Mouse (Mus musculus): Measurements from ENCODE around the gene Shq1.

Gene Shq1

DNA sequence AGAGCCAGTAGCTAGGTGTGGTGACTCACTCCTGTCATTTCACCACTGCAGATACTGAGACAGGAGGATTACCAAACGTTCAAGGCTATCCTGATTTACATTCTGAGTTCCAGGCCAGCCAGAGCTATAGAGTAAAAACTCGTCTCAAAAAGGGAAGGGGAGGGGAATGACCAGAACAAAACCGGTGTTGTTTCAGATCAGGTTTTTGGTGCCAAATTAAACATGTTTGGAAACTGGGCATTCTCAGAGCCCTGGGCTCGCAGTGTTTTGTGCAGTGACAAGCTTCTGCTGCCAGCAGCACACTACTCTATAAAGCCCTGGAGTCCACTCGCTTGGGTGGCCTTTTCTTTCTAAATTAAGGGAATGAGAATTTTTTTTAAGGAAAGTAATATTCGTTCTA is 8.7 kb downstream of the Shq1 start:
- no peak for DNase-seq

GRCm38 (mm10) chr6:100660395-100660794 is 10.6 kb downstream of the Shq1 start:
- no peak for DNase-seq

DNA sequence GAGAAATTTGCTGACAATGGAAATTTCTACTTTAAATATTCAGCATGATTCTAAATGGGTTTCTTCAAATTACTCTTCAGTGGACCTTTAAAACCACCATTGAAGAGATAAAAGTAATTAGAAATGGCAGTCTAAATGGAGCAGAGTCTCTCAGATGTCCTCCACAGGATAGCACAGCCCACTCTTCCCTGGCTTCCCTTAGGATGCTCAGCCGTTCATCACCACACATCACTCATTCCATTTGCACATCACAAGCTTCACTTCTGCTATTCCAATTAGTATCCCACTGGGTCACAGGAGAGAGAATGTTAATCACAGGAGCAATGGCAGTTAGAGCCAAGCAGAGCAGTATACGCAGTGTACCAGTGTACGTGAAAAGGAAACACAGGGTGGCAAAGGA is 18.4 kb downstream of the Shq1 start:
- DNase-seq = no peak

GRCm38 (mm10) chr6:100647196-100647595 is 23.8 kb downstream of the Shq1 start:
- no peak for DNase-seq

- no peak for DNase-seq
These were observed 25.3 kb downstream of the Shq1 start for GRCm38 (mm10) chr6:100645469-100646201.

- no peak for DNase-seq
These were observed 26.3 kb downstream of the Shq1 start for GRCm38 (mm10) chr6:100644631-100645030.

- DNase-seq = no peak
These were observed 28.2 kb downstream of the Shq1 start for GRCm38 (mm10) chr6:100642786-100643185.

DNA sequence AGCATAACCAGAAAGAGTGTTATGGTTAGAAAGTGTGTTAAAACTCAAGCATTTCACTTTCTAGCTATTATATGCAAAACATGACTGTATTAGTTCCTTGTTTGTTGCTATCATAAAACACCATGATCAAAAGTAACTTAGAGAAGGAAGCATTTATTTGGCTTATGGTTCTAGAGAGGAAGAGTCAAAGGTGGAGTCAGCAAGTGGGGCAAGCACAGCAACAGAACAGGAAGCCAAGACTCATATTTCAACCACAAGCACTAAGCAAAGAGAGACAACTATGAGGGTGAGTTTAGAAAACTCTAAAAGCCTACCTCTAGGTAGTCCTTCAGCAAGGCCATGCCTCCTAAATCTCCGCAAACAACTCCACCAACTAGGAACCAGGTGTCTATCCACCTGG is 30.4 kb downstream of the Shq1 start:
- DNase-seq = no peak

- no peak for DNase-seq
These were observed 41.9 kb downstream of the Shq1 start for GRCm38 (mm10) chr6:100629086-100629485.

DNA sequence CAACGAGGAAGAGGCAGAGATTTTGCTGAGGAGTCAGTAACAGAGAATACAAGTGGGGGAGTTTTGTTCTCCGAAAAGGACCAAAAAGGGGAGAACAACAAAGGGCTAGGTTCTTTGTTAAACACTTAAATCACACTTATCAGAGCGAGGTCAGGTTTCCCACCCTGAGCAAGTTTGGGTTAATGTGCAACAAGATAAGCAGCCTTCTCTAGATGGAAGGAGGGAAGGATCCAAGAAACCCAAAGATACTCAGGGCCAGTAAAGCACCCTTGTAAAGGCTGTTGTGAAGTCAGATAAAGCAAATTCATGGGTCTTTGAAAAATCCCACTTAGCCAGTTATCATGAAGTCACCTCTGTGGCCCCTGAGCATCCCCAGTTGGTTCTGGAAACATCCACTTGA is 42.7 kb downstream of the Shq1 start:
- DNase-seq = no peak

DNA sequence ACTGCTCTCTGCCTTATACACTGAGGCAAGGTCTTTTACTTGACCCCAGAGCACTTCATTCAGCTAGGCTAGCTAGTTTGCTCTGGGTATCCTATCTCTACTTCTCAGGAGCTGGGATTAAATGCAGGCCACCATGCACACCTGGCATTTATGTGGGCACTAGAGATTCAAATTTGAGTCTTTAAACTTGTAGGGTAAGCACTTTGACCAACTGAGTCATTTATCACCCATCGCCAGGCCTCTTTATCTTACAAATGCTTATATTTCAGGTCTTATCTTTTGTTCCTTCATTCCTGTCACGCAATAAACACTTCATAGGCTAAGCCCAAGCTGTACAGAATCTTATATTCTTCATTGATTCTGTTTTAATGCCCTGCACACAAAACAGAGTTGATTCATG is 47.0 kb downstream of the Shq1 start:
- DNase-seq = no peak

GRCm38 (mm10) chr6:100622861-100623507 is 48.0 kb downstream of the Shq1 start:
- no peak for DNase-seq

GRCm38 (mm10) chr6:100620411-100620810 is 50.5 kb downstream of the Shq1 start:
- DNase-seq = no peak

- no peak for DNase-seq
These were observed 51.6 kb downstream of the Shq1 start for GRCm38 (mm10) chr6:100619309-100619708.

DNA sequence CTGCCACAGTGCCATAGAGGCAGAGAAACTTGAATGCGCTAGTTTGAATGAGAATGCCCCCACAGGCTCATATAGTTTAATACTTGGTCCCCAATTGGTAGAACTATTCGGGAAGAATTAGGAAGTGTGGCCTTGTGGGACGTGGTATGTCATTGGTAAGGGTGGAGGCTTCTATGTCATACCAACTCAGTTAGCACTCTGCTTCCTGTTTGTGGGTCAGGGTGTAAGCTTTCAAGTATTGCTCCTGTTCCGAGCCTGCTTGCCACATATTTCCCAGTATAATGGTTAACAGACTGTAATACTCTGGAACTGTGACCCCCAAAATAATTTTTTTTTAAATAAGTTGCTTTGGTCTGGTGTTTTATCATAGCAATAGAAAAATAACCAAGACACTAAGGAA is 54.8 kb downstream of the Shq1 start:
- DNase-seq = no peak

DNA sequence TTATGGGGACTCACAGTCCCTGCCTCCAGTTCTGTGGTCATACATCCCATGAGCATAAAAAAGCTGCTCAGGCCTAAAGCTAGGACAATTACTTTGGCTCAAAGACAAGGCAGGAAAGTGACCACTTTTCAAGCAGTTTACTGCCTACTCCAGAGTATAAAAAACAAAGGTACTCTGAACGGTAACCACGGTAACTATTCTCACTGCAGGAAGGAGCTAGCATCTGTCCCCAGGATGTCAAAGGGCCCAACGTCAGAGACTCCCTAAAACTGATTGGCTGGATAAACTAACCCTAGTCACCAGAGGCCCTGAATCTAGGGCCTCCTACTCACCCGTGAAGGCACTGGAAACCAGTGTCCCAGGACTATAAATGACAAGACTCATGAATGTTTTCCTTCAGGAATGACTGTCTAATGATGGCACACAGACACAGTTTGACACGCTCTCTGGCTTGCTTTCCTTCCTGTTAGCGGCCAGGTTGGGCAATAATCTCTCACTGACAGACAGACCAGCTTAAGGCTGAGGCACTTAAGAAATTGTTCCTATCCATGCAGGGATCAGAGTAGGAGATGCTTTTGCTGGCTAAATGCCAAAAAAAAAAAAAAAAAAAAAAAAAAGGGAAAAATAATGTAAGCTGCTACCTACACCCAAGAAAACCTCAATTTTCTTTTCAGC is 57.2 kb downstream of the Shq1 start:
- no peak for DNase-seq

- no peak for DNase-seq
These were observed 59.9 kb downstream of the Shq1 start for GRCm38 (mm10) chr6:100610897-100611575.

GRCm38 (mm10) chr6:100610182-100610581 is 60.8 kb downstream of the Shq1 start:
- DNase-seq = no peak

GRCm38 (mm10) chr6:100609256-100609655 is 61.7 kb downstream of the Shq1 start:
- no peak for DNase-seq

DNA sequence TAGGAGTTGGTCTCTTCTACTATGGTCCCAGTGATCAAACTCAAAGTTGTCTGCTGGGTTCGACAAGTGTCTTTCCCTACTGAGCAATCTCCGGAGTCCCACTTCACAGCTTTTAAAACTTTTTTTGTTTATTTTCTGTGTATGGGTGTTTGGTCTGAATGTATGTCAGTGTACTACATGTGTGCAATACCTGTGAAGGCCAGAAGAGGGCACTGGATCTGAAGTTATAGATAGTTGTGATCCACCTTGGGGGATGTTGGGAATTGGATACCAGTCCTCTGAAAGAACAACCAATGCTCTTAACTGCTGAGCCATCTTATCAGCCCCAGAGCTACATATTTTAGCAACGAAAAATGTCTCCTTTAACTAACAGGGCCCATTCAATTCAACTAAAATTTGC is 62.5 kb downstream of the Shq1 start:
- DNase-seq = peak; percentile 40 to 46

DNA sequence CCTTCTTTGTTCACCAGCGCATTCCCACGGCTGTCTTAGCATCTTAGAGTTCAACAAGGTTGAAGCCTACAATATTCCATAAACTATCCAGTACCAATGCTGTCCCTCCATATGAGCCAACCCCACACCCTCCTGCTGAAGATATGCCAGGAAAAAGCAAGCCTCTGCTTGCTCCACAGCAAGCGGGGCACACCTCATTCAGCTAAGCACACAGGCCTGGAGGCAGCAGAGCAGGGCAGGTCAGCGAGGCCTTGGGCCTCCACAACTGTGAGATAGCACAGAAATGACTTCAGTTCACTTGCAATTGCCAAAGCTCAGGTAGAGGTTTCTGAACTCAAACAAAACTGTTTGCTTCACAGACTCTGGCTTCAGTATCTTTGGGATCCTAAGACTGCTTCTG is 64.2 kb downstream of the Shq1 start:
- DNase-seq = no peak

GRCm38 (mm10) chr6:100603702-100604101 is 67.3 kb downstream of the Shq1 start:
- DNase-seq = no peak

DNA sequence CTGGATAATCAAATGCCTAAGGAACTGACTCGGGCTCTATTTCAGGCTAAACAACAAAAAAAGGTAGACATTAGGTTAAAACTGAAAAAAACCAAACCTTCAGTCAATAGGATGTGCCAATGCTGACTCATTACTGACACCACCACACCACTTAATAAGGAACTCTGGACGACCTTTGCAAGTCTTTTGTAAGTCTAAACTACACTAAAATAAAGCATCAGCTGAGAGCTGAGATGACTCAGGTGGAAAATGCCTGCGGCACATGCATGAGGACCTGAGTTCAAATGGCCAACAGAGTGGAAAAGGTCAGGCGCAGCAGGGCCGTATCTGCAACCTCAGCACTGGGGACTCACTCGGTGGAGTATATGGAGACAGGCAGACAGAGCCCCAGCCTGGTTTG is 69.3 kb downstream of the Shq1 start:
- no peak for DNase-seq

DNA sequence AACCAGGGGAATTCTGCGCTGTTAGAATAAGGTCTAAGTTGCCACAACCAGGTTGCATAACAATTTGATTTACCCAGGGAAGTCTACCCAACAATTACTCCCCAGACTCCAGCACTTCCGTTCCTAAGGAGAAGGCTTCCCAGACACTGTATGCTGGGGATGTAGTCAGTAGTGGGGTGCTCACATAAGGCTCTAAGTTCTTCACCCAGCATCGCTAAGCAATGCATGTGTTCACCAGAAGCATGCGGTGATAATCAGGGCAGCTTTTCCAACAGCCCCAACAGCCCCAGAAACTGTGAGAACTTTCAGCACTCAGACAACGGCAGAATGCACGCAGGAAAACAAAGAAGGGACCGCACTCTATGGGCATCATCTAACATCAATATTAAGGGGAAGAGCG is 77.1 kb downstream of the Shq1 start:
- no peak for DNase-seq
